Mouse (Mus musculus): ENCODE data around the gene Pacs2. TPM values are rescaled to one million over a fixed set of nuclear protein-coding genes. Genes with fewer than 3 reads are reported as not detected.

Pacs2 gene
- polyA plus RNA-seq, 1 experiment from 2014 or later, result 17.9 TPM

Small RNA genes within 50 kb of the gene (microRNA-seq; reads per million reads assigned to microRNA genes)
- not detected for gene Gm44471 (ENCODE audit: borderline number of aligned reads)

Other genes with a start within 250 kb of the Pacs2 start
- 5.9 and 8.3 TPM in 2 replicates for gene Ahnak2, start 211.9 kb upstream of the Pacs2 start, polyA plus RNA-seq (2014; fragmentation: Nextera tagmentation; extraction: Ambion mirVana)
- gene Clba1, start 205.6 kb upstream of the Pacs2 start, polyA plus RNA-seq (2014; fragmentation: Nextera tagmentation; extraction: Ambion mirVana), result 6.6 and 7.1 TPM in 2 replicates
- 86.2 and 105 TPM in 2 replicates for gene Cdca4, start 185.1 kb upstream of the Pacs2 start, polyA plus RNA-seq (2014; fragmentation: Nextera tagmentation; extraction: Ambion mirVana)
- gene Gpr132, start 146.3 kb upstream of the Pacs2 start, polyA plus RNA-seq (2014; fragmentation: Nextera tagmentation; extraction: Ambion mirVana), result 0.45 and 0.54 TPM in 2 replicates
- gene Jag2, start 84.7 kb upstream of the Pacs2 start, polyA plus RNA-seq (2014; fragmentation: Nextera tagmentation; extraction: Ambion mirVana), result 9.4 and 13.1 TPM in 2 replicates
- 87.3 and 87.4 TPM in 2 replicates for gene Nudt14, start 72.4 kb upstream of the Pacs2 start, polyA plus RNA-seq (2014; fragmentation: Nextera tagmentation; extraction: Ambion mirVana)
- gene Btbd6, start 38.0 kb upstream of the Pacs2 start, polyA plus RNA-seq (2014; fragmentation: Nextera tagmentation; extraction: Ambion mirVana), result 20.8 and 22.8 TPM in 2 replicates
- gene Brf1, start 13.8 kb upstream of the Pacs2 start, polyA plus RNA-seq (2014; fragmentation: Nextera tagmentation; extraction: Ambion mirVana), result 50.0 and 54.3 TPM in 2 replicates
- not detected in 2 replicates for gene Tex22, start 60.0 kb downstream of the Pacs2 start, polyA plus RNA-seq (2014; fragmentation: Nextera tagmentation; extraction: Ambion mirVana)
- 19.8 and 21.3 TPM in 2 replicates for gene Mta1, start 83.8 kb downstream of the Pacs2 start, polyA plus RNA-seq (2014; fragmentation: Nextera tagmentation; extraction: Ambion mirVana)
- 154 and 185 TPM in 2 replicates for gene Crip2, start 125.7 kb downstream of the Pacs2 start, polyA plus RNA-seq (2014; fragmentation: Nextera tagmentation; extraction: Ambion mirVana)
- 408 and 507 TPM in 2 replicates for gene Crip1, start 131.8 kb downstream of the Pacs2 start, polyA plus RNA-seq (2014; fragmentation: Nextera tagmentation; extraction: Ambion mirVana)
- 19.8 and 23.5 TPM in 2 replicates for gene Tedc1, start 141.9 kb downstream of the Pacs2 start, polyA plus RNA-seq (2014; fragmentation: Nextera tagmentation; extraction: Ambion mirVana)
- gene Tmem121, start 171.4 kb downstream of the Pacs2 start, polyA plus RNA-seq (2014; fragmentation: Nextera tagmentation; extraction: Ambion mirVana), result 8.7 and 11.5 TPM in 2 replicates

All from embryonic facial prominence, embryonic 14.5 days (tissue).